Mouse (Mus musculus) C2C12 (cell line): ENCODE results near the gene Atg13.

ENCODE experiments used
- CTCF ChIP-seq: IDR thresholded peaks from one replicate; pipeline ENCODE4 v1.5.1; 2011; ENCODE audit not compliant: control insufficient read depth, insufficient read depth, insufficient read length
- MAX ChIP-seq: IDR thresholded peaks from one replicate; pipeline ENCODE4 v1.6.1; 2011; ENCODE audit warnings: mild to moderate bottlenecking, control low read depth
- MYOD1 ChIP-seq: IDR thresholded peaks from one replicate; pipeline ENCODE4 v1.6.1; 2011; ENCODE audit warnings: low read depth; ENCODE audit not compliant: control insufficient read depth, insufficient read length
- USF1 ChIP-seq: IDR thresholded peaks from one replicate; pipeline ENCODE4 v1.6.1; 2011; ENCODE audit warnings: low read depth, mild to moderate bottlenecking, control low read depth, moderate library complexity

DNA sequence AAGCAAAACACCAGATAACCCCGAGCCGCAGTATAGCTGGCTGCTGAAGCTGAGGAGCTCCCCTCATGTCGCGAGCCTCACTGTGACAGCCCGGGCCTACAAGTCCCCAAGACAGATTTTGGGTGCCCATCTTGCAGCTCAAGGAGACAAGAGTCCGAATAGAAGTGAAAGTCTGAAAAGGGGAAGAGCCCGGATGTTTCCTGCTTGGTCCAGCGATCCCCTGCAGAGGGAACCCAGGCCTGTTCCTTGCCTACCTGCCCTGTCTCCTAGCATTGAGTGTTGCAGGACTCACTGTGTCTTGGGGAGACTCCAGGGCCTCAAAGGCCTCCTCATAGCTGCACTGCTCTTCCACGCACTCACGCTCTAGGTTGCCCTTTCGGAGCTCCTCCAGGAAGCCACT lies 74.9 kb downstream of the Atg13 start:
- TF ChIP-seq CTCF (no peak), USF1 (no peak), MYOD1 (no peak), MAX (no peak)
